Mouse (Mus musculus) left cerebral cortex, adult 2 months (tissue): ENCODE results near the gene Kdf1. TPM values are rescaled to one million over a fixed set of nuclear protein-coding genes. Genes with fewer than 3 reads are reported as not detected.
"Not testable (repeated sequence)": the region's sequence is repeated elsewhere in the genome, so short reads cannot be mapped to it uniquely, and the experiment has no call there.

Experiments used
- DNase-seq, 2 experiments: peaks; one replicate each; pipeline ENCODE4 v3.0.0; 2021 to 2022; ENCODE audit warnings: low spot score in 2 of 2, mixed read lengths in 1 of 2; ENCODE audit errors: extremely low spot score in 1 of 2
- H3K27ac ChIP-seq: fragments of 200-600 bp; 2 replicates; pipeline ENCODE4 v1.8.1; 2022
- H3K4me3 ChIP-seq: fragments of 200-600 bp; 2 replicates; pipeline ENCODE4 v1.8.1; 2022
- CTCF ChIP-seq: fragments of 200-600 bp; IDR thresholded peaks from 2 replicates; pipeline ENCODE4 v1.8.1; 2022; ENCODE audit warnings: antibody characterized with exemption, mild to moderate bottlenecking, moderate library complexity
- intact Hi-C: fragments of 180-260 bp; cut with DNase I; formaldehyde crosslinking; loops from one replicate; pipeline ENCODE4 v1.15.1; 2025
- total RNA-seq, 2 experiments: library from RNA; stranded (reverse); gene quantifications; 2 replicates each; pipeline ENCODE4 v1.2.3; 2021

The Kdf1 gene
- total RNA-seq, 2 experiments from 2014 or later = 0.28 TPM; not detected in 1

GRCm38 (mm10) chr4:133498160-133498724, 20.5 kb upstream of the Kdf1 start, which contains the start of gene Trnp1:
Gene Trnp1, minus strand, starts transcription at chr4:133498550.
- DNase-seq = peak; percentile 85 to 86
- no peak for TF ChIP-seq CTCF
- Histone ChIP-seq H3K4me3 (peak within 1 kb of the TSS; percentile 66), H3K27ac (peak within 1 kb of the TSS; percentile 87)
- intact Hi-C loops = no loop called here

DNA sequence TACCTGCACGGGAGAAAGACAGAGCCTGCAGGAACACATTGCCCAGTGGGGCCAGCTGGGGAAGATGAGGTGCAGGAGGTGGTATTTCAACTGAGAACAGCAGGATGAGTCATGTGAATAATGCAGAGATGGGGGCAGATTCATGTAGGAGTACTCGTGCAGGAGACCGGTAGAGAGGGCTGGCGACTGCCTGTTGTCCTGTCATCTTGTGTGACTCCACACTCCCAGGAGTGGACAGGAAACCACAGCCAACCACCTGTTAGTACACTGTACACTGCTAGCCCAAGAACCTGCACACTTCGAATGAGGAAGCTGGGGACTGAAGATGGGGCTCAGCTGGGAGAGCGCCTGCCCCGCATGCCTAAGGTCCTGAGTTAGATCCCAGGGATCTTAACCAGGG, 17.2 kb upstream of the Kdf1 start:
- intact Hi-C loops = no loop called here
- DNase-seq = no peak
- Histone ChIP-seq H3K4me3 (no peak overlapping the region), H3K27ac (no peak overlapping the region)
- no peak for TF ChIP-seq CTCF

DNA sequence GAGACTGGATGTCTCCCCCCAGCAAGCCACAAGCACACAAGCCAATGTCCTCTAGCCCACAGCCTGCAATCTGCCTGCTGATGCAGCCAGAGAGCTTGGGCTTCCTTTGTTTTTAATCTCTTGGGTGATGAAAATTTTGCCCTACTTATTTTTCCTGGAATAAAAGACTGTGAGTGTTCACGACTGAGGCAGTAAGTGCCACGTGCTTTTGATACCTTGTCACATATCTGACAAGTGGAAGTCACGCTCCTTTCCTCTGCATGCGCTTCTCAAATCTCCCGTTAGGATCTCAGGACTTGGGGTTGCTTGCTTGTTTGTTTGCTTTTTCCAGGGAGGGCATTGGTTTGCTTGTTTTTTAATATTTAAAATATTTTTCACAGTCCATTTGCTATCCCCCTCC, 14.5 kb upstream of the Kdf1 start:
- Histone ChIP-seq H3K27ac (no peak overlapping the region), H3K4me3 (no peak overlapping the region)
- intact Hi-C loops = no loop called here
- DNase-seq = no peak
- no peak for TF ChIP-seq CTCF

DNA sequence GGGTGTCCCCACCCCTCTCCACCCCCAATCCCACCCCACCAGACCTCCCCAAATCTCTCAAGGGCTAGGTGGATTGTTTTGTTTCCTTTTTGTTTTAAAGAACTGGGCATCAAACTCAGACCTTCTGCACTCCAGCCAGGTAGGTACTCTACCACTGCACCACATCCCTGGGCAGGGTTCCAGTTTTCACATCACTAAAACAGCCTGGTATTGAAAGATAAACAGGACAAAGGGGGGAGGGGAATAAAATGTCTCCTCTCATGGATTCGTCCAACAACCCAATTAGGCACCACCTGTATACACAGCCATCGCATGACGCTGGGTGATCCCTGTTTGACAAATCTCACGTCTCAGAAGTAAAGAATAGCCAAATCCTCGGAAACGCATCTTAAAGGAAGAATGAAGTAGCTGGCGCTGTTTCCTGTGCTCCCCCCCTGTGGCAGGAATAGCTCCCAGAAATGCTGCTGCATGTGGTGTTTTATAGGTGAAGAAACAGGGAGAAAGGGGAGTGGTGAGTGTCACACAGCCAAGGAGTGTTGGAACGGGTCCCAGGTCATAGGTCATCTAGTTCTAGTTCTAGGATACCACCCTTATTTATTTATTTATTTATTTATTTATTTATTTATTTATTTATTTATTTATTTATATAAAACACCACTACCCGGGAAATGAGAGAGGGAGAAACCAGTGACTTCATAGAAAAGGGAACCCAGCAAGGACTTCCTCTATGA, 13.8 kb upstream of the Kdf1 start:
- no peak; the same call in 1 of the 2 replicates for TF ChIP-seq CTCF
- intact Hi-C loops = no loop called here
- Histone ChIP-seq H3K4me3 (no peak overlapping the region), H3K27ac (no peak overlapping the region)
- DNase-seq = no peak

GRCm38 (mm10) chr4:133506573-133506972, 12.2 kb upstream of the Kdf1 start:
- Histone ChIP-seq H3K4me3 (no peak overlapping the region), H3K27ac (no peak overlapping the region)
- no peak for TF ChIP-seq CTCF
- intact Hi-C loops = no loop called here
- DNase-seq = no peak

- no peak for TF ChIP-seq CTCF
- intact Hi-C loops = no loop called here
- Histone ChIP-seq H3K4me3 (no peak overlapping the region), H3K27ac (no peak overlapping the region)
- DNase-seq = peak in 1 of 2 experiments; percentile 38
Observed at GRCm38 (mm10) chr4:133508990-133509389, 9.8 kb upstream of the Kdf1 start.

DNA sequence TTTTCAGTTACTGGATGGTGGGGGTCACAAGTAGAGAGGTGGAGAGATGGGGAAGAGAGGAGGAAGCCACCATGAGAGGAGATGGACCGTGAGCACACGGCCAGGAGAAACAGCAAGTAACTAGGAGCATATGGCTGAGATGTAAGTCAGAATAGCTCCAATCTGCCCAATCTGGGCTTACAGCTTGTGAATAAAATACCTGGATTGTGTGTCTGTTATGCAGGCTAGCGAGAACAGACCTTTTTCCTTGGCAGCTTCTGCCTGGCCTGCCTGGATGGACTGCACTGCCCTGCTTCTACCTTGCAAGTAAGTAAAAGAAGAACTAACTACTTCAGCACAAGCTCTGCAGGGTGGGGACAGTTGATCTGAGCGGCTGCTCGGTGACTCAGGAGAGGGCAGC, 7.7 kb upstream of the Kdf1 start:
- no peak for DNase-seq
- TF ChIP-seq CTCF = no peak
- Histone ChIP-seq H3K27ac (no peak overlapping the region), H3K4me3 (no peak overlapping the region)
- intact Hi-C loops = no loop called here

DNA sequence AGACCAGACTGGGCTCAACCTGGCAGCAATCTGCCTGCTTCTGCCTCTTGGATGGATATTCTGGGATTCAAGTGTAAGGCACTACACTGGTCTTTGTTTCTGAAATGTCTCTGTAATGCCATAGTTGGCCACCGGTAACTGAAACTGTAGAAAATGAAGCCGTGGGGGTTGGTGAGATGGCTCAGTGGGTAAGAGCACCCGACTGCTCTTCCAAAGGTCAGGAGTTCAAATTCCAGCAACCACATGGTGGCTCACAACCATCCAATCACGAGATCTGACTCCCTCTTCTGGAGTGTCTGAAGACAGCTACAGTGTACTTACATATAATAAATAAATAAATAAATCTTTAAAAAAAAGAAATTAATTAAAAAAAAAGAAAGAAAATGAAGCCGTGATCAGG, 6.3 kb upstream of the Kdf1 start:
- DNase-seq, intact Hi-C loops, H3K4me3 ChIP-seq, H3K27ac ChIP-seq: not testable (repeated sequence)

DNA sequence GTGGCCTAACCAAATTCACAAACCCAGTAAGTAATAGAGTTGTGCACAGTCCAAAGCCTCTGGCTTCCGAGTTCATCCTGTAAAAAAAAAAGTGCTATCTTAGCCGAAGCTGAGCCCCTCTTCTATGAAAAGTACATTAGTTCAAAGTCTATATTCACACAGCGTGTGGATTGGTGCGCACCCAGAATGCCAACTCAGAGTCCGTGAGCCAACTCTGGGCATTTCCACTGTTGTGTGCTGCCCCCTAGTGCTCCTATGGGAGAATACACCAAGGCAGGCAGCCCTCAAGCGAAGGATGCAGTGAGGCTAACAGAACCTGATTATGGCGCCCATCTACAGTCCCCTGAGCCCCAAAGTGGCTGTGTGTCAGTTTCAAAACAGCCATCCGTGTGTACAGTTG, 5.8 kb upstream of the Kdf1 start:
- DNase-seq = peak; percentile 66 to 83
- intact Hi-C loops = loop anchor here (1.0 kb wide), 1 partner anchor 89 kb away; no protein-coding TSS in a partner anchor

GRCm38 (mm10) chr4:133519369-133519665, 554 bp downstream of the Kdf1 start:
- Histone ChIP-seq H3K4me3 (no peak overlapping the region), H3K27ac (no peak overlapping the region)
- DNase-seq = no peak
- intact Hi-C loops = no loop called here
- TF ChIP-seq CTCF = no peak

More for the DNA sequence above, 5.8 kb upstream of the Kdf1 start:
- TF ChIP-seq CTCF = peak; percentile 90
- Histone ChIP-seq H3K4me3 (no peak overlapping the region), H3K27ac (no peak overlapping the region)

DNA sequence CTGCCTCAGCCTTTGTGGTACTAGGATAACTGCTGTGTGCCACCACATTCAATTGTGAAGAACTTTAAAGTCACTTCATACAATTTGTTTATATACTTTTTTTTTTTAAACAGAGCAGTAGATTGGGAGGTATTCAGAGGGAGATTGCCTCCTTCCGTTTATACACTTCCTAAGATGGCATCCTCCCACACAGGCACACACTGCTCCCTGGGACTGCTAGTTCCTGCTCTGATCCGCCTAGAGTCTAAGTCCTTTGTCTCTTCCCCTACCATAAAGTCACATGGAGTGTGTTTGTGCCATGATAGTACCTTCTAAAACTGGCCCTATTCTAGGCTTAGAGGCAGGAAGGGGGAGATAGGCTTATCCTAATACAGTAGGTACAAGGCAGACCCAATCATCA, 2.7 kb downstream of the Kdf1 start:
- Histone ChIP-seq H3K27ac (no peak overlapping the region), H3K4me3 (no peak overlapping the region)
- no peak for TF ChIP-seq CTCF
- DNase-seq = no peak
- intact Hi-C loops = no loop called here

- H3K27ac ChIP-seq = no peak overlapping the region
- intact Hi-C loops = no loop called here
Observed at GRCm38 (mm10) chr4:133527788-133528187, 9.0 kb downstream of the Kdf1 start.

DNA sequence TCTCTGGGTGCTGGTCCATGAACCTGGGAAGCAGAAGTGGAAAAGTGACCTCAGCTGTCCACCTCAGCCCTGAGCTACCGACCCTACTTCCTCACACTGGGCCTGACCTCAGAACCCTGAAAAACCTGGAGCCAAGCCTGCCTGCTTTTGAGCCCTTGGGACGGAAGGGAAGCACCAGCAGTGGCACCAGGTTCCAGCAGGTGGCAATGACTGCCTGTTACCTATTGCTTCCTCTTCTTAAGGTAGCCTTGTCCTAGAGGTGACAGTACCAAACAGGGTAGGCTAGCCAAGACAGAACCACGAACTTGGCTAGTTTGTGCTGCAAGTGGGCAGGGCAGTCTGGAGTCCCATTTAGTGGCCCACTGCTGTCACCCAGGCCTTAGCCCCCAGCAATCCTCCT, 14.0 kb downstream of the Kdf1 start:
- H3K4me3 ChIP-seq = no peak overlapping the region
- no peak for DNase-seq
- TF ChIP-seq CTCF = no peak
- no peak overlapping the region for H3K27ac ChIP-seq
- intact Hi-C loops = no loop called here

More at GRCm38 (mm10) chr4:133527788-133528187, 9.0 kb downstream of the Kdf1 start:
- no peak for TF ChIP-seq CTCF
- no peak overlapping the region for H3K4me3 ChIP-seq
- no peak for DNase-seq
